Mouse (Mus musculus): Measurements from ENCODE around the gene Arf1.

DNA sequence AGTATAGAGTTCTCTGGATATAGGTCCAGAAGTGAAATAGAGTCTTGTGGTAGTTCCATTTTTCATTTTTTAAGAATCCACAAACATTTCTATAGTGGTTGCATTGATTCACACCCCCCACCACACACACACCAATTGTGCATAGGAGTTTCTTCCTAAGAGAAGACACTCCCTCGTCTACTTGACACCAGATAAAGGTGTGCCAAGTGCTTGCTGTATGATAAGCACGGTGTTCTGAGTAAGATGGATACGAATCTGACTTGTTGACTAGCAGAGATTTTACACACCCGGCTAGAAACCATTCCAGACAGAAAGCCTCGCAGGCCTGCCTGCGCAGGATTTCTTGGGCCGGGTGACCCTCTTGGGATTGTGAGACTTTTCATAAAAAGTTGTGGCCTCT is 31.6 kb upstream of the Arf1 start:
- TF ChIP-seq CTCF (IDR thresholded peaks at IDR 0.05; ENCODE audit: insufficient read depth, low read length) (no peak), POLR2A (IDR thresholded peaks at IDR 0.05; ENCODE audit: borderline replicate concordance, extremely low read depth, low read depth, low read length) (no peak)

Data from lung, adult 2 months (tissue).